Mouse (Mus musculus): Measurements from ENCODE around the gene Ifit2.
A peak's percentile ranks its signal among the peaks of the same experiment; 100 is the strongest.
"Not testable (repeated sequence)": the region's sequence is repeated elsewhere in the genome, so short reads cannot be mapped to it uniquely, and the experiment has no call there.

Ifit2 gene

DNA sequence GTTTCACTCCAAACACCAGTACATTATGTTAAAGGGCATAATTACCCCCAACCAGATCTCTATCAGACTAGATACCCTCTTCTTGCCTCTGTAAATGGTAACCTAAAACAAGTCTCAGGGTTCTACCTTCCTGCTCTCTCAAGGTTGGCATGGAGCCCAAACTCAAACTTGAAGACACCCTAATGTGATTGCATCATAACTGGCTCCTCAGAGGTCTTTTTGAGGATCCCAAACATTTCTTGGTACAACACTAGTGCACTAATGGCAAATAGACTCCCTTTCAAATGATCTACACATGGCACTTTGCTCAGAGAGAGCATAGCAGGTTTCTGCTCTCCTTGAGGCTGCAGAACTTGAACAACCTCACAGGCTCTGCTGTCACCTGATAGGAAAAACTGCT is 46.3 kb downstream of the Ifit2 start:
- no peak for DNase-seq (ENCODE audit: low spot score)

DNA sequence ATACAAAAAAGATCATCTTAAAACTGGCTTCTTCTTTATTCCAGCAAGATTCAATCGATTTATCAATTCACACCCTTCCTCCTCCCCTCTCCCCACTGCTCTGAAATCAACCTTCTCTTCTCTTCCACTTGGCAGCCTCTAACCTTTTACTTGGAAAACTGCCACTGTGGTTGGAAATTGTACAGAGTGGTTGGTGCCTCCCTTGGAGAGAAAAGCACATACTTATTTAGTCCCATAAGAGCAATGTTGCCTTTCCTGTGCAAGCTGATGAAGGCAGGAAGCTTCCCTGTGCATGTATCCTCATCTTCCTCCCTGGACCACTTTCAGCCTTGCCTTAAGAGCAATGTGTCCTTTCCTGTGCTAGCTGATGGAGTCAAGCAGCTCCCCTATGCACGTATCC is 47.8 kb downstream of the Ifit2 start:
- no peak for DNase-seq (ENCODE audit: low spot score)

DNA sequence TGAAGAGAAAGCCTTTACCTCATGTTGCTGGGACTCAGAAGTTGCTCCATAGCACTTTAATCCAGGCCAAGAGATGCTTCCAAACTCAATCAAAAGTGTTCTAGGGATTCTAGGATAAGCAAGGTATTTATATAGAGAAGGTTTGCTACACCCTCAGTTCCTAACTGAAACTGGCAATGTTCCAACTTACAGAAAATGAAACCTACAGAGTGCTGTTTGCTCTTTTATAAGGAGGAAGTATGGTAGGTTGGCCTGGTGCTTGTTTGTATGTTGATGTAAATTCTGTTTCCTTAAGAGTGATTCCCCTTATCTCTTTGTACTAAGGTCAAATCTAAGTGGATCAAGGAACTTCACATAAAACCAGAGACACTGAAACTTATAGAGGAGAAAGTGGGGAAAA is 48.8 kb downstream of the Ifit2 start:
- DNase-seq (ENCODE audit: low spot score): not testable (repeated sequence)

DNA sequence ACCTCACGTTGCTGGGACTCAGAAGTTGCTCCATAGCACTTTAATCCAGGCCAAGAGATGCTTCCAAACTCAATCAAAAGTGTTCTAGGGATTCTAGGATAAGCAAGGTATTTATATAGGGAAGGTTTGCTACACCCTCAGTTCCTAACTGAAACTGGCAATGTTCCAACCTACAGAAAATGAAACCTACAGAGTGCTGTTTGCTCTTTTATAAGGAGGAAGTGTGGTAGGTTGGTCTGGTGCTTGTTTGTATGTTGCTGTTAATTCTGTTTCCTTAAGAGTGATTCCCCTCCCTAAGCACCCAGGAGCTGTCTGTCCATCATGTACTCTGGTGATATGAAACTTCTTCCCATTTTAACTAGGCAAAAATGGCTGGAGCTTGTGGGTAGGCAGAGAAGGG is 51.4 kb downstream of the Ifit2 start, which contains the start of gene Ifit1bl1:
Gene Ifit1bl1, minus strand, starts transcription at position 69 of the 400 bp plus-strand sequence.
- not testable (repeated sequence) for DNase-seq (ENCODE audit: low spot score)

DNA sequence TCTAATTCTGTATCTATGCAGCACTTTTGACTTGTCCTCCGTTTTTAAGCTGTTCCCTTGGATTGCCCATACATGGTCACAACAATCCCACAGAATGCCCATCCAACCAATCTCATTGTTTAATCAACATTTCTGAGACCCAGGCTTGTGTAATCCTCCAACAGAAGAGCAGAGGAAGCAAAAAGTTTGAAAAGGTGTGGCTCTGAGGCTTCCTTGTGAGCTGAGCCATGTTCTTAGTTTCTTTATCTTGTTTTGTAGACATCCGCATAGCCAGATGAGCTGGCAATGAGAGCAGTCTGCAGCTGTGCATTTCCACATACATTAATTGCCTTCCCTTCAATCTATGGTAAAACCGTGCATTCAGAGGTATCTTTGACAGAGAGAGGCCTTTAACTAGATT is 55.0 kb downstream of the Ifit2 start:
- no peak for DNase-seq (ENCODE audit: low spot score)

DNA sequence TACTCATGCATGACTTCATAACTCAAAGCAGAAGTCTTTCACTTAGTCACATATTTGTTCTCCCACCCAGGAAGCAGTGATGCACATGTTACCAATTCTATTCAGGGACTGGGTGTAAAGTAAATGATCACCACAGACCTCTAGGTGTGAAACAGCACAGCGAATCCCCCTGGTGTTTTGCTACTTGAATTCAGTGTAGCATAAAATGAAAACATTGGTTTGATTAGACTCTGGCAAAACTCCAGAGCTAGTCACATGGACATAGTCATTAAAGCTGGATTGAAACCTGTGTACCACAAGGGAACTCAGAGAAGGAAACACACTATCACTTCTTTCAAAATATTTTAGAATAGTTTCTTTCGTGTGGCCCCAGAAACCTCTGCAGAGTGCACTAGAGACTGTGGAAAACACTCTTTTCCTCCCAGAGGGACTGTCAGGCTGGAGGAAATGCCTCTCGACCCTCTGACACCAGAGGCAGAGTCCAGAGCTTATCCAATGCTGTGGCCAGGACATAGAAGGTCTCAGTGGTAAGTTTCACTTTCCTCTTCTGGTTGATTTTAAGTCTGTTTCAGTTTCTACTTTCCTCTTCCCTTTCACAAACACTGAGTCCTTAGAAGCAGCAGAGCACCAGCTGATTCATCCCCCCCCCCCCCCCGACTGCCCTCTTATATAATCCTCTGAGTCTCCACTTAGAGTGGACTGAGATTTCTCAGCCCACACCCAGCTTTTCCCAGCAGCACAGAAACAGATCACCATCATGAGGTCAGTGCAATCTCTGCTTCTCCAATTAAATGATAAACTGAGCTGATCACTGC is 57.0 kb downstream of the Ifit2 start, which contains the start of gene Ifit3b:
Gene Ifit3b, plus strand, starts transcription at position 734 of the 815 bp plus-strand sequence.
- DNase-seq (ENCODE audit: low spot score): peak; percentile 50

DNA sequence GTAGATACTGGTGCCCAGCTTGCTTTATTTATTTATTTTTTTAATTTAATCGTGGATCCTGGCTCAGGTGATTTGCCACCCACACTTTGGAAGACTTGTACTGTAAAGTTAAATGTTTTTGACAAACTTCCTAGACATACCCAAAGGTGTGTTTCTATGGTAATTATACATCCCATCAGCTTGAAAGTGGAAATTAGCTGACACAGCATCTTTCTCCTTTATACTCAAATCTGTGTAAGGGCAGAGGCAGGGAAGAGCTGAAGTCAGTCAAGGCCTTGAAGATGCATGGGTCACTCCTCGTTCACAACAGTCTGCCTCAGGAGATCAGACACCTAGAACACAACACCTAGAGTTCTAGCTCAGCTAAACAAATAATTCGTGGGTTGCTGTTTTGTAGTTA is 59.6 kb downstream of the Ifit2 start:
- DNase-seq (ENCODE audit: low spot score): not testable (repeated sequence)

DNA sequence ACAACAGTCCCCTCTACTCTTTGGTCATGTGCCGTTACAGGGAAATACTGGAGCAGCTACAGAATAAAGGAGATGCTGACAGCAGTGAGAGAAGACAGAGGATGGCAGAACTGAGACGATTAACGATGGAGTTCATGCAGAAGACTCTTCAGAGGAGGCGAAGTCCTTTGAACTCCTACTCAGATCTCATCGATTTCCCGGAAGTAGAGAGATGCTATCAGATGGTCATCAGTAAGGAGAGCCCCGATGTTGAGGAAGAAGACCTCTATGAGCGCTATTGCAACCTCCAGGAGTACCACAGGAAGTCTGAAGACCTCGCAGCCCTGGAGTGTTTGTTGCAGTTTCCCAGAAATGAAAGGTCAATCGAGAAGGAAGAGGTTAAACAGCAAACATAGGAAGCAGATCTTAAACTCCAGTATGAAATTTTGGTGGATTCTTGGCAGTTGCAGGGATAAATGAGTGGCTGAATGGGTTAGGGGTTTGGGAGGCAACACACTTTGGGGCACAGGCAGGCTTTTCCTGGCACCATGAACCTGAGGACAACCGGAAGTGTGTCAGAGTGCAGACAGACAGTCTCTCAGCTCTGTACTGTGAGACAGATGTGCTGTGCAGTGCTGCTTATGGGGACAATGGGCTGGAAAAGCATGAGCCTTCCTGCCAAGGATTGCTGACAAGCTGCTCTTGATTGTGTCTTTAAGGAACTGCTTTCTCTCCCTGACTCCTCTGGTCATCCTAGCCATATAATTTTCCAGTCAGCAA is 61.9 kb downstream of the Ifit2 start:
- not testable (repeated sequence) for DNase-seq (ENCODE audit: low spot score)

DNA sequence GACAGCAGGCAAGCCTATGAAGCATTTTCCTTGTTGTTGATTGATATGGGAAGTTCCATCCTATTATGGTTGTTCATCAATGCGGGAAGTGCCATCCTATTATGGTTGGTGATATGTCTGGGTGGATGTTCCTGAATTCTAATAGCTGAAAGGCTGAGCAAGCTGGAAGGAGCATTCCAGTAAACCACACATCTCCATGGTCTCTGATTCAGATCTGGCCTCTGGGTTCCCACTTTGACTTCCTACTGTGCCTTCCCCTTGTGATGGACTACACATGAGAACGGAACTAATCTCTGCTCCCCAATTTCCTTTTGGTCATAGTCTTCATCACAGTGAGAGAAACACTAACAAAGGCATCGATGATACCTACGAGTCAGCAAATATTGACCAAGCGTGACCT is 70.4 kb downstream of the Ifit2 start:
- no peak for DNase-seq (ENCODE audit: low spot score)

DNA sequence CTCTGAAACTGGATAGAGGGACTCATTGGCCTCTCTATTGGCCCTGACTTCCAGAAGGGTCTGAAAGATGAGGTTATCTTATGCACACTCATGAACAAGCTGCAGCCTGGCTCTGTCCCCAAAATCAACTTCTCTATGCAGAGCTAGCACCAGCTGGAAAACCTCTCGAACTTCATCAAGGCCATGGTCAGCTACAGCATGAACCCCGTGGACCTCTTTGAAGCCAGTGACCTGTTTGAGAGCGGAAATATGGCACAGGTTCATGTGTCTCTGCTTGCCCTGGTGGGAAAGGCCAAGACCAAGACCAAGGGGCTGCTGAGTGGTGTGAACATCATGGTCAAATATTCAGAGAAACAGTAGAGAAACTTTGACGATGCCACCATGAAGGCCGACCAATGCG is 73.3 kb downstream of the Ifit2 start:
- no peak for DNase-seq (ENCODE audit: low spot score)

DNA sequence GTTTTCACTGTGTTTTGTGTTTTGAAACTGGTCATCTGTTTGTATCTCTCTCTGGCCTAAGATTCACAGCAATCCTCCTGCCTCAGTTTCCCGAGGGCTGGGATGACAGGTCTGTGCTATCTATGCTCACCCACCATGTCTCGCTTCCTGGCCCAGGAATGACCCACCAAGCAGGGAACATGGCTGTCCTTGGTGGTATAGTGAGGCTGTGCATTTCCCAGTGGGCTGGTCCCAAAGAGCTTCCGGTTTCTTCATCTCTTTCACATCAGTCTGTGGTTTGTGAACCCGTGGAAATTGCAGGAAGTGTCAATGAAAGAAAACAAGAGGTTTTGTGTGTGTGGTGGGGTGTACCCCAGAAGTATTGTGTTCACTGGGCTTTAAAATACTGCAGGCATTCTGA is 74.2 kb downstream of the Ifit2 start:
- no peak for DNase-seq (ENCODE audit: low spot score)
